Mouse (Mus musculus) layer of hippocampus, adult 2 months (tissue): ENCODE data around the gene Cnot6. TPM values are rescaled to one million over a fixed set of nuclear protein-coding genes. Genes with fewer than 3 reads are reported as not detected.
A peak's percentile ranks its signal among the peaks of the same experiment; 100 is the strongest.

Experiments used
- DNase-seq, 2 experiments: peaks; one replicate each; pipeline ENCODE4 v3.0.0; 2022; ENCODE audit warnings: low spot score in 2 of 2
- H3K27ac ChIP-seq: fragments of 200-600 bp; 2 replicates; pipeline ENCODE4 v1.8.1; 2022
- H3K4me3 ChIP-seq: fragments of 200-600 bp; 2 replicates; pipeline ENCODE4 v1.8.1; 2022; ENCODE audit warnings: mild to moderate bottlenecking
- CTCF ChIP-seq: fragments of 200-600 bp; conservative IDR thresholded peaks from 2 replicates; pipeline ENCODE4 v1.8.1; 2022; ENCODE audit warnings: antibody characterized with exemption, mild to moderate bottlenecking, moderate library complexity
- long read RNA-seq, 2 experiments: library from polyadenylated mRNA; stranded (forward); transcript quantifications; one replicate each; pipeline ENCODE4 v2.0.0; 2021; ENCODE audit warnings: borderline mapping rate in 2 of 2
- total RNA-seq, 2 experiments: library from RNA; stranded (reverse); gene quantifications; 2 replicates each; pipeline ENCODE4 v1.2.3; 2021

The Cnot6 gene
- total RNA-seq: 10 to 100 TPM; 43.6 to 46.4 TPM
- long read RNA-seq, experiment 1, full-length matches to known transcripts: 21 of 31 reads
- long read RNA-seq, experiment 1, partial matches to known transcripts: 5 of 31 reads
- long read RNA-seq, experiment 1, other reads (novel, unspliced or antisense): 5 of 31 reads
- long read RNA-seq, experiment 2, full-length matches to known transcripts: 26 of 34 reads
- long read RNA-seq, experiment 2, partial matches to known transcripts: 2 of 34 reads
- long read RNA-seq, experiment 2, other reads (novel, unspliced or antisense): 6 of 34 reads

DNA sequence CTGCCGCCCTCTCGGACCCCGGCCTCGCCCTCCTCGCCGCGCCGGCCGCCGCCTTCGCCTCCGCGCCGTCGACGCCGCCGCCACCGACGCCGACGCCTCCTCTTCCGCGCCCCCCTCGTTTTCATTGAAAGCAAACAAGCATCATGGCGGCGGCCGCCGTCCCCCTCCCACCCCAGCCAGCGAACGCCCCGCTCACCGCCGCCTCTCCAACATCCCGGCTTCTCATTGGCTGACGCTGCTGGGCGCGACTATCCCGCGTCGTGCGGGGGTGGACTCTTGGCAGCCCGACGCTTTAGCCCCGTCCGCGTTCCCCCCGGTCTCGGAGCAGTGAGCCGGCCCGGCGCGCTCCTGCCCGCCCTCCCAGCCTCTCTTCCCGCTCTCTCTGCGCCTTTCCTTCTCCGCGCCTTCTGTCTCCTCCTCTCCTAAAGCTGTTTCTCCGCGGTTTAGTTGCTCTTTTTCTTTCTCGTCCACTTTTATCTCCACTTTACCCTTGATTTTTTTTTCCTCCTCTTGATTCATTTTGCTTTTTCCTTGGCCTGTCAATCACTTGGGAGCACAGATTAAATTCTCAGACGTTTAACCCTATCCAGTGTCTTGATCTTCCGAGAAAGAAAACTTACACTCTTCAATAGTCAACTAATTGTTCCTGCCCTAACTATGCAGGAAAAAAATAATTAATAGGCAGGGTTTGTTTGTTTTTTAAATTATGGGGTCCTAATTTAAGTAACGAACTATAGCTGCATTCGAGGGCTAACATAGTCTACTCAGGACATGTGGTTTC is at the start of gene Cnot6:
Gene Cnot6 (minus strand): TSS at position 169 of the 781 bp plus-strand sequence.
- H3K27ac ChIP-seq: peak within 1 kb of the TSS; percentile 91
- TF ChIP-seq CTCF: no peak
- DNase-seq: peak; percentile 97
- H3K4me3 ChIP-seq: peak within 1 kb of the TSS; percentile 88

DNA sequence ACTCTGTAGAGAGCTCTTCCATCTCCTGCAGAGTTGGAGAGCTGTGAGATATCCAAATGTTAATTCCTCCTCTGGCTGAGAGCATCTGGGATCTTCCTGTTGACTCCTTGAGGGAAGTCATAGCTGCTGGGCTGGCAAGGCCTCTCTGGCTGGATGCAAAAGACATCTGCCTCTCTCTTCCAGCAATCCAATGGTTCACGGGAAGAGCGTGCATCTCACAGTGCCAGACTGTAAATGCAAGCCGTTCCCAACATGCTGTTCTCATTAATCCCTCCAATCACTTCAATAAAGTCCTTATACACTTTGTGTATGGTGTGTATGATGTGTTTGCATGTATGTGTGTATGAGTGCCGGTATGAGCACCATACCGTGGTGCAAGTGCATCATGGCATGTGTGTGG is 48.6 kb upstream of the Cnot6 start:
- TF ChIP-seq CTCF: no peak
- Histone ChIP-seq H3K27ac (no peak overlapping the region), H3K4me3 (no peak overlapping the region)
- no peak for DNase-seq

DNA sequence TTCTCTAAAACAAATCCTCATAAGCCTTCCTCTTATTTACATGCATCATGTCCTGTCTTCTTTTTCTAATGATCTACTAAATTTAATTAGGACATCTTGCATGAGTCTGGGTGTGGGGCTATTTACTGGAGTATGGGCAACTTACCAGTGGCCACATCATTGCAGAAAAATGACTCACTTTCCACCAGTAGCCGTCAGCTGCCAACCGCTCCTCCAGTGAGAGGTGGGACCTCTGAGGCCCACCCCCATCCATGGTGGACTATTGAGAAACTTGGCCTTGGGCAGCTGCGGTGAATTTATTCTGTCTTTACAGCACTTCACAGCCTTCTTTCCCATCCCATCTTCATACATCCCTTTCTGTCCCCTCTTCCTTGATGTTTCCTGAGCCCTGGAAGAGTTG is 45.6 kb upstream of the Cnot6 start:
- DNase-seq: no peak
- no peak for TF ChIP-seq CTCF
- Histone ChIP-seq H3K4me3 (no peak overlapping the region), H3K27ac (no peak overlapping the region)

DNA sequence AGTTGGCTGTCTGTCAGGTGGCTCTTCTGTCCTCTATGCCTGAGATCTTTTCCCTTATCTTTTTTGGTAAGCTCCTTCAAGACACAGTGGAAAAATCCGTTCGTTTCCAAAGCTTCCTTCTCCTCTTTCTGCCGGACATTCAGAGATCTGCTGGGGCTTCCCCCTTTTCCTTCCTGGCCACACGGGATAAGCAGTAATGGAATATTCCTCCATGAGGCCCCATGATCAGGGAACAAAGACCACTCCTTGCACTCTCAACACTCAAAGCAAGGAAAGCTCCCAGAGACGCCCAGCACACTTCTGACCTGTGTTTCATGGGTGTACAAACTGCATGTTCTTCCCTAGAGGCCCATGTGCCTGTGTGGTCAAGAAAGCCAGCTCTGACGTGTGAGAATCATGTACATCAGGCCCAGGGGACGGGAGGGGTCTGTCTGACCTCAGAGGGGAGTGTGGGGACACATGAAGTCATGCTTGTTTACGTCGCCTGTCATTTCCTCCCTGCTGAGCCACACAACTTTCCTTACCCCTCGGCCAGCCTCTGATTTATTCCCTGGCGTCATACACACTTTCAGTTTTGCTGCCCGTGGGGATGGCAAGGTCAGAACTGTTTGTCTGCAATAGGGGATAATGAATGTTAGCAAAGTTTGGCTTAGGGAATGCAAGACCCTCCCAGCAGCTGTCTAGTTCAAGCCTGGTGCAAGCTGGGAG is 42.6 kb upstream of the Cnot6 start:
- H3K4me3 ChIP-seq: no peak overlapping the region
- DNase-seq: no peak
- no peak overlapping the region for H3K27ac ChIP-seq
- no peak for TF ChIP-seq CTCF

DNA sequence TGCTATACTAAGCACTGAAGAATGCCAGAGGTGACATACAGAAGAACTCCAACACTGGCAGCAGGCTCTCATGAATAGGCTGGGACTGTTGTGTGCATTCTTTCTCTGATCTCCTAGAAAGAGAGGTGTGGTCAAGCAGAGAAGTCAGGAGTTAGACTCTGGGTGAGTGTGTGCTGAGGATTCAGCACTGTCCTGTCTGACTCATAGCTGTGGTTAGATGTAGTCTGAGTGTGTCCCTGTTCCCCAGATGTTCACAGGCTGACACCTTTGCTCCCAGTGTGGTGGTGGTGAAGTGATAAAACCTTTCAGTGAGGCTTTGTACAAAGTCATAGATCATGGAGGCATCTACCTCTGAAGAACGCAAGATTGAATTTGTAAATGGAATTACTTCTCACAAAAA is 34.2 kb upstream of the Cnot6 start:
- H3K4me3 ChIP-seq: no peak overlapping the region
- H3K27ac ChIP-seq: no peak overlapping the region
- no peak for DNase-seq
- TF ChIP-seq CTCF: no peak

DNA sequence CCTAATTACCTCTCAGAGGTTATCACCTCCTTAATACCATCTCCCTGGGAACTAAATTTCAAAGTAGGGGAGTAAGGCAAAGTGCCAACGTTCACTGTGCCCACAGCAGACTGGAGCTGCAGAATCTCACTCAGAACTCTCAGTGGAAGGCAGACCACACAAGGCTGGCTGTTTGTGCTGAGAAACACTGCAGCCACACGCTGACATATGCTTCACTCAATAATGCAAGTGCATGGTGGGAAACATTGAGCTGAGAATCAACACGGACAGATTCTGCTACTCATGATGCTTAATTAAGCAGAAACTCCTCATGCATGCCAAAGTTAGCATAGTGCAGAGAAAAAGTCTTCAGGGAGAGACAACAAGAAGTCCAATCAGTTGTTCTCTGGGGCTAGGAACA is 33.3 kb upstream of the Cnot6 start:
- DNase-seq: no peak
- H3K27ac ChIP-seq: no peak overlapping the region
- no peak overlapping the region for H3K4me3 ChIP-seq
- no peak for TF ChIP-seq CTCF

DNA sequence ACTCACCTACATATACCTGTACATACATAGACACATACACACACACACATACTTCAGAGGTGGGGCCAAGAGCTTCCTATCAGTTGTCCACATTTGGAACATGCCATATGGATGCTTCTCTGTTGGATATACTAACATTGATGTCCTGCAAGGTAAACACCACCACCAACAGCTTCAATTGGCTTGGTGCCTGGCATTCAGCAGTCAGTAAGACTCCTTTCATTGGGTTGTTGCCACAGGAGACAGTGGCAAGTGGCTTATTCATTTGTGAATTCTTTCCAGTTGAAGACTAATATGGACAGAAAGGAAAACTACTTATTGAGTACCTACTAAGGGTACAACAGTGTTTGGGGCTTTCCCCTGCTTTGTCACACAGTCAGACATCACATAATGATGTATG is 32.5 kb upstream of the Cnot6 start:
- TF ChIP-seq CTCF: no peak
- no peak overlapping the region for H3K4me3 ChIP-seq
- DNase-seq: no peak
- H3K27ac ChIP-seq: no peak overlapping the region

DNA sequence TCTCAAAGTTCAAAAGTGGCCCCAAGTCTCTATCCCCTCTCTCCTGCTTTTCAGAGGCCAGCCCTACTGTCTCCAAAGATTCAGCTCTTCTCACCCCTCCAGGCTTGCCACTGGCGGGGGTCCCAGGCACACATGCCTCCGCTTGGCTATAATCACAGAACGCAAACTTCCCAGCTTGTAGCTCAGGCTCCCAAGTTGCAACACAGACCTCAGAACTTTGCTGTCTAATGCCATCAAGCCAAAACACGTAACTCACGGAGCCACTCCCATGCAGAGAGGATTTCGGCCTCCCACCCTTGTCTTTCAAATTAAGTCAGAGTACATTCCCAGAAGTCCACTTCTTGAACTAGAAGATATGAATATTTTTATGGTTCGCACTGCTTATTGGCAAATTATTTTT is 31.1 kb upstream of the Cnot6 start:
- DNase-seq: no peak
- H3K27ac ChIP-seq: no peak overlapping the region
- no peak overlapping the region for H3K4me3 ChIP-seq
- TF ChIP-seq CTCF: no peak

DNA sequence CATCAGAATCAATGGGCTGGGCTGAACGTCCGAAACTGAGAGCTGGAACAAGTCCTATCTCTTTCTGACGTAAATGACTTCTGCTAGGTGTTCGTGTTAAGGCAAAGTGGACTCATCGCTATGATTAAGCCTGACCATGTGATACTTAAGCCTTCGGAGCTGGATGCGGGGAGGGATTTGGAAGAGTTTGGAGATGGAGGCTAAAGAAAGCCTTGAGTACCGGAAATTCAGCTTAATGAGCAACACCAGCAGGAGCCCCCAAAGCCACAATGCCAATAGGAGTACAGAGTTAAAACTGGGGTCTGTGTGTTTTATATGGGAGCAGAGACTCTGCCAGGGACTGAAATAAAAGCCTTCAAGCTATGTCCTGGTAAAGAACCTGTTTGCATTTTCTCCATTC is 29.7 kb upstream of the Cnot6 start:
- no peak overlapping the region for H3K27ac ChIP-seq
- H3K4me3 ChIP-seq: no peak overlapping the region
- no peak for TF ChIP-seq CTCF
- DNase-seq: no peak

DNA sequence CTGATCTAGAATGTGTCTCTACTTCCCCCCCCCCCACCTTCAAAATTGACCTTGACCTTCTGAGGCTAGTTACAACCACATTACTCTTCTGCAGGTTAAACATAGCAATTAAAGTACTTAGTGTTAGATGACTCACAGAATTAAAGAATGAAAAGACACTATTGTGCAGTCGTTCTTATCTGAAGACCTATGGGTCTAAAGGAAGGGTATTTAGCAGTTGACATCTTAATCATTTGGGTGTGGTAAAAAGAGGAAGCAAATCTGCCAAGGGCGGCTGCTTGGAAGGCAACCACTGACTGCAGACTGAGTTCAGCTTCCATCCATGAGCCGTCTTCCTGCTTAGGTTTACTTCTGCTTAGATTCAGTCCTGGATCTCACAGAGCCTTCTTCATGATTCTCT is 27.3 kb upstream of the Cnot6 start:
- Histone ChIP-seq H3K27ac (no peak overlapping the region), H3K4me3 (no peak overlapping the region)
- TF ChIP-seq CTCF: no peak
- no peak for DNase-seq

DNA sequence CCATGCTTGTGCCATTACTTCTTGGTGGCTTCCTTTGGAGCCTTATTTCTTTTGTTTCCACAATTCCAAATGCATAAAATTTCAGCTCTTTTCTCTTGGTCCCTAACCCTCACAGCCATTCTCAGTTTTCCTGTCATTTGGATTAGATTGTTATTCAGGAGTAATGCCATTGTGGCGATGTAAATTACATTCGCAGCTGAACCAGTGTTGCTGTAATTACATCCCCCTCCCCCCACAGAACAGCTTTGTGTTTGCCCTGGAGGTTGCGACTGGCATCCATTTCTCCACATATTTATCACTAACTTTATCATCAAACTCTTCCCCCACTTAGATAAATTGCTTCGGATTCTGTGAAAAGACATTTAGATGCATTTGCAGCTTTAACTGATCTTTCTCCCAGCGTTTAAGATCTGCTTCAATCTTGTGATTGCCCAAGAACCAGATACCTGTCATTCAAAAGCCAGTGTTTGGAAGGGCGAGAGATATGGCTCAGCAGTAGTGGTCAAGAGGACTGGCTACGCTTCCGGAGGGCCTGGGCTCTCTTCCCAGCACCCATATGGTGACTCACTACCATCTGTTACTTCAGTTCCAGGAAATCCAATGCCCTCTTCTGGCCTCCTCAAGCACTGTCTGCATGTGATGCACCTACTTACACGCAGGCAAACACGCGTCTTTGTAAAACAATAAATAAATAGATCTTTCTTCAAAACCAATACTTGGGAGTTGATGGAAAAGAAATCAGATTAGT is 26.3 kb upstream of the Cnot6 start:
- no peak overlapping the region for H3K27ac ChIP-seq
- H3K4me3 ChIP-seq: no peak overlapping the region
- TF ChIP-seq CTCF: no peak
- no peak for DNase-seq

DNA sequence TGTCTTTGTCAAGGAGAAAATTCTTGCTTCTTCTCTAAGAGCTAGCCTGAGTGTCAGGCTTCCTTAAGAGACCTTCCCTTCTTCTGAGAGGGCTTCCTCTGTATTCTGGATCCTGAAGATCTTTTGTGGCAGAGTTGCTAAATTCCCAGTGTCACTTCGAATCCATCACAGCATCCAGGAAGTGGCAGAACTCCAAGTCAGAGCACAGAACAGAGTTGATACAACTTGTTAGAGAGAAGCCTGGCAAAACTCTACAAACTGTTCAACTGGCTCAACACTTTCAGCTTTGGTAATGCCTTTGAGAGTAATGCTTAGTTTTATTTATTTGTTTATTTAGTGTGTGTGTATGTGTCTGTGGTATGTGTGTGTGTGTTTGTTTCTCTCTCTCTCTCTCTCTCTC is 25.1 kb upstream of the Cnot6 start:
- no peak overlapping the region for H3K4me3 ChIP-seq
- TF ChIP-seq CTCF: no peak
- DNase-seq: no peak
- no peak overlapping the region for H3K27ac ChIP-seq

DNA sequence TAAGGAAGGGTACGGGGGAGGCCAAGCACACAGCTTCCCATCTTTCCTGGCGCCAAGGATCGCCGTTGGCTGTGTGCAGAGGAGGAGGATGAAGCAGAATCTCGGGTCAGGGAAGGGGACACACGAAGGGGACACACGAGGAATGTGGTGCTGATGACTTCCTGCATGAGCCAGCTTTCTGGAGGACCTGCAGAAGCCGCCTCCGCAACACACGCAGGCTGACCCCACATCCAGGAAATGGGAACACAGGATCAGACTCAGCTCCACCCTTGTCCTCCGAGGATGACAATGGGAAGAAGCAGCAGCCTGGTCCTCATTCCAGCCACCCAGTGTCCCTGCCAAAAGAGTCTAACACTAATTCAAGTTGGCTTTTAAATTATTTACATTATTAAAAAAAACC is 22.2 kb upstream of the Cnot6 start:
- no peak overlapping the region for H3K27ac ChIP-seq
- H3K4me3 ChIP-seq: no peak overlapping the region
- no peak for DNase-seq
- no peak for TF ChIP-seq CTCF
